Mouse (Mus musculus) liver, postnatal 0 days (tissue): ENCODE results near the gene Atp2a3.

Experiments used
- CTCF ChIP-seq: sonication (generic); IDR thresholded peaks from 2 replicates; pipeline ENCODE4 v1.5.1; 2016; ENCODE audit warnings: antibody characterized with exemption, low read depth
- EP300 ChIP-seq: IDR thresholded peaks from 2 replicates; pipeline ENCODE4 v1.6.1; 2016; ENCODE audit warnings: antibody characterized with exemption, low read depth, mild to moderate bottlenecking

- TF ChIP-seq EP300: 0 out of 2 replicates have a peak, but pooled peaks have one; percentile 17
- no peak for TF ChIP-seq CTCF
Measured at GRCm38 (mm10) chr11:73024236-73024904, 63.4 kb downstream of the Atp2a3 start.
